Mouse (Mus musculus): Measurements from ENCODE around the gene Ncoa3. TPM values are rescaled to one million over a fixed set of nuclear protein-coding genes. Genes with fewer than 3 reads are reported as not detected.

Ncoa3 gene
- total RNA-seq, 1 experiment: 83.4 TPM

GRCm38 (mm10) chr2:166119992-166120391, 127.6 kb downstream of the Ncoa3 start:
- Histone ChIP-seq H3K36me3 (ENCODE audit: control insufficient read depth, insufficient read depth, low read length, poor library complexity, severe bottlenecking) (peaks cover 33% of the 10 kb centered on the region), H3K27ac (ENCODE audit: insufficient read depth, low read depth, low read length, poor library complexity, severe bottlenecking) (no peak overlapping the region), H3K4me3 (ENCODE audit: insufficient read depth in 1 of 2, low read depth in 1 of 2, low read length in 2 of 2, poor library complexity in 1 of 2, severe bottlenecking in 1 of 2) (no peak overlapping the region), H3K9ac (ENCODE audit: insufficient read depth, low read depth, low read length, poor library complexity, severe bottlenecking) (no peak overlapping the region), H3K4me1 (ENCODE audit: control insufficient read depth in 2 of 2, insufficient read depth in 2 of 2, low read length in 2 of 2, poor library complexity in 1 of 2) (peaks cover 2 to 7% of the 10 kb centered on the region in 2 experiments; a peak in 3 of 4 replicates), H3K9me3 (ENCODE audit: control insufficient read depth, insufficient read depth, low read depth, low read length) (no peaks in the 10 kb centered on the region)
- no peak for DNase-seq (ENCODE audit: low read depth, low spot score)
- no peak for TF ChIP-seq MAFK (IDR thresholded peaks at IDR 0.05; ENCODE audit: insufficient read depth, low read depth, low read length)
- TF ChIP-seq ZNF384 (IDR thresholded peaks at IDR 0.05; ENCODE audit: low read depth, low read length): no peak
- in situ Hi-C loops (cut with MboI; ENCODE audit: low sequenced_read_pairs in 2 of 2, unreplicated experiment in 2 of 2): no loop called here

GRCm38 (mm10) chr2:166121681-166122355, 129.4 kb downstream of the Ncoa3 start:
- no peak for DNase-seq (ENCODE audit: low read depth, low spot score)
- H3K9me3 ChIP-seq (ENCODE audit: control insufficient read depth, insufficient read depth, low read depth, low read length): no peaks in the 10 kb centered on the region

GRCm38 (mm10) chr2:166122781-166123180, 130.3 kb downstream of the Ncoa3 start:
- peaks cover 4 to 18% of the 10 kb centered on the region in 2 experiments; a peak in 3 of 4 replicates for H3K4me1 ChIP-seq (ENCODE audit: control insufficient read depth in 2 of 2, insufficient read depth in 2 of 2, low read length in 2 of 2, poor library complexity in 1 of 2)
- in situ Hi-C loops (cut with MboI; ENCODE audit: low sequenced_read_pairs in 2 of 2, unreplicated experiment in 2 of 2): no loop called here
- H3K4me3 ChIP-seq (ENCODE audit: insufficient read depth in 1 of 2, low read depth in 1 of 2, low read length in 2 of 2, poor library complexity in 1 of 2, severe bottlenecking in 1 of 2): no peak overlapping the region
- no peak overlapping the region for H3K9ac ChIP-seq (ENCODE audit: insufficient read depth, low read depth, low read length, poor library complexity, severe bottlenecking)
- H3K36me3 ChIP-seq (ENCODE audit: control insufficient read depth, insufficient read depth, low read length, poor library complexity, severe bottlenecking): peaks cover 18% of the 10 kb centered on the region; the same call in 1 of the 2 replicates
- DNase-seq (ENCODE audit: low read depth, low spot score): no peak
- no peak overlapping the region for H3K27ac ChIP-seq (ENCODE audit: insufficient read depth, low read depth, low read length, poor library complexity, severe bottlenecking)
- H3K9me3 ChIP-seq (ENCODE audit: control insufficient read depth, insufficient read depth, low read depth, low read length): no peaks in the 10 kb centered on the region
- TF ChIP-seq ZC3H11A (IDR thresholded peaks at IDR 0.05; ENCODE audit: borderline replicate concordance, low read depth, low read length) (no peak), ZNF384 (IDR thresholded peaks at IDR 0.05; ENCODE audit: low read depth, low read length) (no peak), MAFK (IDR thresholded peaks at IDR 0.05; ENCODE audit: insufficient read depth, low read depth, low read length) (no peak), HCFC1 (IDR thresholded peaks at IDR 0.05; ENCODE audit: borderline replicate concordance, insufficient read depth, low read length) (no peak), CHD2 (IDR thresholded peaks at IDR 0.05; ENCODE audit: low read depth, low read length) (no peak)

More at GRCm38 (mm10) chr2:166121681-166122355, 129.4 kb downstream of the Ncoa3 start:
- Histone ChIP-seq H3K9ac (ENCODE audit: insufficient read depth, low read depth, low read length, poor library complexity, severe bottlenecking) (no peak overlapping the region), H3K4me1 (ENCODE audit: control insufficient read depth in 2 of 2, insufficient read depth in 2 of 2, low read length in 2 of 2, poor library complexity in 1 of 2) (peaks cover 4 to 16% of the 10 kb centered on the region in 2 experiments; a peak in 3 of 4 replicates), H3K36me3 (ENCODE audit: control insufficient read depth, insufficient read depth, low read length, poor library complexity, severe bottlenecking) (peaks cover 19% of the 10 kb centered on the region; the same call in 1 of the 2 replicates), H3K27ac (ENCODE audit: insufficient read depth, low read depth, low read length, poor library complexity, severe bottlenecking) (no peak overlapping the region), H3K4me3 (ENCODE audit: insufficient read depth in 1 of 2, low read depth in 1 of 2, low read length in 2 of 2, poor library complexity in 1 of 2, severe bottlenecking in 1 of 2) (no peak overlapping the region)
- TF ChIP-seq CHD2 (IDR thresholded peaks at IDR 0.05; ENCODE audit: low read depth, low read length) (no peak), MAFK (IDR thresholded peaks at IDR 0.05; ENCODE audit: insufficient read depth, low read depth, low read length) (no peak), ZC3H11A (IDR thresholded peaks at IDR 0.05; ENCODE audit: borderline replicate concordance, low read depth, low read length) (no peak), ZNF384 (IDR thresholded peaks at IDR 0.05; ENCODE audit: low read depth, low read length) (no peak), HCFC1 (IDR thresholded peaks at IDR 0.05; ENCODE audit: borderline replicate concordance, insufficient read depth, low read length) (no peak)
- in situ Hi-C loops (cut with MboI; ENCODE audit: low sequenced_read_pairs in 2 of 2, unreplicated experiment in 2 of 2): no loop called here

Other genes starting within 250 kb of the Ncoa3 start
- 49.7 and 60.5 TPM in 2 replicates for gene Zmynd8, start 93.6 kb upstream of the Ncoa3 start, total RNA-seq (2012; rRNA removed)
- gene Sulf2, start 163.0 kb downstream of the Ncoa3 start, total RNA-seq (2012; rRNA removed): 102 and 164 TPM in 2 replicates

Data from ES-E14 (cell line).